Mouse (Mus musculus) hindbrain, embryonic 14.5 days (tissue): ENCODE measurements around the gene Mpp3. TPM values are rescaled to one million over a fixed set of nuclear protein-coding genes. Genes with fewer than 3 reads are reported as not detected.

ENCODE experiments used
- ATAC-seq: fragments of 200-750 bp; cut with Nextera tagmentation; 2 replicates; pipeline ENCODE4 v1.8.0; 2017; ENCODE audit warnings: moderate number of reproducible peaks, mild to moderate bottlenecking, moderate TSS enrichment, moderate library complexity; ENCODE audit not compliant: low FRiP score
- DNase-seq: peaks from one replicate; pipeline ENCODE4 v3.0.0-alpha.2; 2015; ENCODE audit warnings: low spot score
- H3K27ac ChIP-seq: fragments of 300-500 bp; sonication (generic); 2 replicates; pipeline ENCODE4 v1.5.1; 2014; ENCODE audit warnings: mild to moderate bottlenecking, moderate library complexity
- H3K27me3 ChIP-seq: fragments of 300-500 bp; sonication (generic); 2 replicates; pipeline ENCODE4 v1.6.1; 2014; ENCODE audit warnings: mild to moderate bottlenecking, low read length, mixed read lengths; ENCODE audit not compliant: control insufficient read depth, insufficient read depth
- H3K36me3 ChIP-seq: fragments of 300-500 bp; sonication (generic); replicated peaks from 2 replicates; pipeline ENCODE4 v1.6.1; 2014; ENCODE audit not compliant: control insufficient read depth, insufficient read depth
- H3K4me1 ChIP-seq: fragments of 300-500 bp; sonication (generic); replicated peaks from 2 replicates; pipeline ENCODE4 v1.6.1; 2014; ENCODE audit warnings: antibody characterized with exemption, low read length, mixed read lengths; ENCODE audit not compliant: control insufficient read depth, insufficient read depth
- H3K4me2 ChIP-seq: fragments of 300-500 bp; sonication (generic); replicated peaks from 2 replicates; pipeline ENCODE4 v1.6.1; 2014; ENCODE audit warnings: mild to moderate bottlenecking, moderate library complexity
- H3K4me3 ChIP-seq: fragments of 300-500 bp; sonication (generic); replicated peaks from 2 replicates; pipeline ENCODE4 v1.5.1; 2014; ENCODE audit warnings: mild to moderate bottlenecking, low read length
- H3K9ac ChIP-seq: fragments of 300-500 bp; sonication (generic); 2 replicates; pipeline ENCODE4 v1.6.1; 2014
- H3K9me3 ChIP-seq: fragments of 300-500 bp; sonication (generic); 2 replicates; pipeline ENCODE4 v1.6.1; 2016; ENCODE audit warnings: low read length; ENCODE audit not compliant: control insufficient read depth
- WGBS: fragments of 180-500 bp; shearing (Covaris S2); extraction: QIAGEN DNeasy Blood & Tissue Kit; methylation state at CpG from one replicate; pipeline ENCODE4 v1.1.7; 2014; 5-methylcytosine and 5-hydroxymethylcytosine counted together
- polyA plus RNA-seq: library from polyadenylated mRNA; unstranded; fragments of >200 nt; fragmentation: Nextera tagmentation; extraction: Ambion mirVana; gene quantifications from 2 replicates; pipeline ENCODE4 v1.2.1, GENCODE M21; 2014

The Mpp3 gene
- polyA plus RNA-seq, 1 experiment from 2014 or later, result 53.5 TPM

DNA sequence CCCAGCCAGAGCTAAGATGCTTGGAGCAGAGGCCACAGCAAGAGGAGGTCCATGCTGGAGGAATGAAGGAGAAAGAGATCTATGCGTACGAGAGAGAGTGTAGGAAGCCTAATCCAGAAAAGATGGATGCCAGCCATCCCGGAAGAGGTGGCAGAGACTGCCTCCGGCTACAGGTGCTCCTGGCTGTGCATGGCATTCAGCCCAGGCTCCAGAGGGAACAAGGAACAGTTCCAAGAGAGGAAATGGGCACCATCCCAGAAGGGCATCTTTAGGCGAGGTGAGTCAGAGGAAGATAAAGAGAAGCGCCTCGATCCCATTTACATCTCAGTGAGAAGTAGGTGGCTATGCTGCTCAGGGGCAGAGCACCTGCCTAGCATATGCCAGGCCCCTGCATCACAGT is 2.9 kb upstream of the Mpp3 start:
- WGBS, result 72% methylated on average over 7 of the region's 7 CpGs
- Histone ChIP-seq H3K4me1 (peaks cover 15% of the 10 kb centered on the region), H3K4me3 (no peak overlapping the region), H3K9me3 (no peaks in the 10 kb centered on the region), H3K27me3 (no peaks in the 10 kb centered on the region), H3K27ac (no peak overlapping the region), H3K4me2 (no peak overlapping the region), H3K9ac (no peak overlapping the region), H3K36me3 (no peaks in the 10 kb centered on the region)
- DNase-seq, result no peak
- no peak for ATAC-seq

DNA sequence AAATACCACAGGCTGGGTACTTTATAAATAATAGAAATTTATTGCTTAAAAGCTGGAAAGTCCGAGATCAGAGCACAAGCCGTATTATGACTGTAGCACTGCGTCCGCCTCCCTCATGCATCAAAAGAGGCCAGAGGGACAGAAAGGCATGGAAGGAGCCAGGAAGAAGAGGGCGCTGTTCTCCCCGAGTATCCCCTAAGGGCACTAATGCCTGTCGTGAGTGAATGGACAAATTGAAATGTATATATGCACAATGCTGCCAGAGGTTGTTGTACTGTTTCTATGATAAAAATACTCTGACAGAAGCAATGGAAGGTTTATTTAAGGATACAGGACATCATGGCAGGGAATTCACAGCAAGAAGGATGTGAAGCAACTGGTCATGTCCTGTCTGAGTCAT is 1.7 kb upstream of the Mpp3 start:
- Histone ChIP-seq H3K27ac (no peak overlapping the region), H3K9ac (no peak overlapping the region), H3K4me2 (no peak overlapping the region), H3K9me3 (no peaks in the 10 kb centered on the region), H3K27me3 (no peaks in the 10 kb centered on the region), H3K36me3 (no peaks in the 10 kb centered on the region), H3K4me1 (peaks cover 27% of the 10 kb centered on the region), H3K4me3 (no peak overlapping the region)
- ATAC-seq (no peak), DNase-seq (no peak)
- WGBS, result 24% methylated on average over 7 of the region's 7 CpGs

DNA sequence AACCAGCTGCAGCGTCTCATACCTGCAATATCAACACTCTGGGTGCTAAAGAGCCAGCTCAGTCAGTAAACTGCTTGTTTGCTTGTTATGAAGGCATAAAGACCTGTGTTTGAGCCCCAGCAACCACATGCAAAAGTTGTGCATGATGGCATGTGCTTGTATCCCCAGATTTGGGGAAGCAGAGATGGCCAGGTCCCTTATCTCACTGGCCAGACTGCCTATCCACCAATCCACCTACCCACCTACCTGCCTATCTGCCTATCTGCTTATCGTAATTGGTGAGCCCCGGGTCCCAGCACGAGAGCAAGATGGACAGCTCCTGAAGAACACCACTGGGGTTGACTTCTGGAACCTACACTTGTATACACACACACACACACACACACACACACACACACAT is 1.0 kb upstream of the Mpp3 start:
- no peak overlapping the region for H3K9ac ChIP-seq
- H3K27me3 ChIP-seq, result no peaks in the 10 kb centered on the region
- ATAC-seq (no peak), DNase-seq (no peak)
- WGBS, result 85% methylated on average over 4 of the region's 4 CpGs
- H3K36me3 ChIP-seq, result no peaks in the 10 kb centered on the region
- peaks cover 32% of the 10 kb centered on the region for H3K4me1 ChIP-seq
- no peak overlapping the region for H3K27ac ChIP-seq
- H3K4me2 ChIP-seq, result no peak overlapping the region
- no peaks in the 10 kb centered on the region for H3K9me3 ChIP-seq
- no peak overlapping the region for H3K4me3 ChIP-seq

DNA sequence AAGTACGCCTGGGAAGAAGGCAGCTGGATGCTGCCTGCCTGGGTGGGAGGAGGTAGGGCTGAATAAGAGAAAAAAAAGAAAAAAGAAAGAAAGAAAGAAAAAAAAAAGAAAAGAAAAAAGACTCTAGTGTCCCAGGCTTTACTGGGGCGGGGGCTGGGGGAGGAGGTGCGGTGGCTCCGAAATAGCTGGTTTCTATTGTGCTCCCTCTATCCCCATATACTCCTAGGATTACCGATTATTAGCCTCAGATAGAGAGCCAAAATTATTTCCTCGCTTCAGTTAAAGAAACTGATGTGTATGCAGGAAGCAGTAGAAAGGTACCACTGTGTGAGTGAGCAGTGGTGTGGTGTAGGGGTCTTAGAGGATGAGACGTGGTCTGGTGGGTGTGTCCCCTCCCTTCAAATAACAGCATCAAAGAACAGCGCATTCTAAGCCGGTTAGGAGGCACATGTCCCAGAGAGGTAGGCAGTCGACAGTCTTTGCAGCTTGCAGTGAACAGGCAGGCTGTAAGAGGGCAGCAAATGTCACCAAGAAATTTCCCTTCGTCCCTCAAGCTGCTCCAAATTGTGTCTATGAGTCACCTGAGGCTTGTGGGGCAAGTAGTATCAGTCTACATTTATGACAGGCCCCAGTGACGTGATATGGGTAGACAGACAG is 772 bp downstream of the Mpp3 start:
- Histone ChIP-seq H3K36me3 (peaks cover 6% of the 10 kb centered on the region), H3K27me3 (no peaks in the 10 kb centered on the region), H3K4me3 (peak overlapping the region; percentile 79), H3K4me1 (peaks cover 32% of the 10 kb centered on the region), H3K4me2 (peak overlapping the region; percentile 75), H3K9me3 (no peaks in the 10 kb centered on the region), H3K9ac (peak overlapping the region; percentile 85), H3K27ac (peak overlapping the region; percentile 85)
- ATAC-seq (0 out of 2 replicates have a peak, but pooled peaks have one; percentile 7), DNase-seq (peak; percentile 42)
- 5% methylated on average over 12 of the region's 12 CpGs for WGBS

DNA sequence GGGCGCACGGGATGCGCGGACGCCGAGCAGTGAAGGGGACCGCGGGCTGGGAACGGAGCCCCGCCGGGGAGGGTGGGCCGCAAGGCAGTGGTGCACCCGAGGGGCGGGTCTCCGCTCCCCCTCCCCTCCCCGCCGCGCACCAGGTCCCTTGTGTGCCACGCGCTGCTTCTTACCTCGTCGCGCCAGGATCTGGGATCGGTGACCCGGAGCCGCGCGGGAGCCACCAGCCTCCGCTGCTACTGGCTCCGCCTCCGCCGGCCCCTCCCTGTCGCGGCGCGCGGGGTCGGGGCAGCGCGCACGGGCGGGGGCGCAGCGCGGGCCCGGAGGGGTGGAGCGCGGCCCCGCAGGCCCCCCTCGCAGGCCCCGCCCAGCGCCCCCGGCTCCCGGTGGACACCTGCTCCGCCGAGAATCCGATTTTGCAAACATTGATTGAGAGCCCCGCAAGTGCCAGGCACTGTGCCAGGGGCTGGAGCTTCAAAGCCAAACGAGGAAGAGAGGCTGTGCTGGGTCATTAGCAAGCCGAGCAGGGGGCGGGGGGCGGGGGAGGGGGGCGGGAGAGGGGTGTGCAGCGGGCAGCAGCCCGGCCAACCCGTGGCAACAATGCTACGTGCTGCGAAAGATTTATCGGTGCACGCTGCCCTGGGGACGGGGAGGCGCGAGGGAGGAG is 1.4 kb downstream of the Mpp3 start:
- Histone ChIP-seq H3K4me2 (peak overlapping the region; percentile 75), H3K4me1 (peaks cover 32% of the 10 kb centered on the region), H3K36me3 (peaks cover 9% of the 10 kb centered on the region), H3K4me3 (peak overlapping the region; percentile 79), H3K9me3 (no peaks in the 10 kb centered on the region), H3K9ac (peak overlapping the region; percentile 85), H3K27ac (peak overlapping the region; percentile 85), H3K27me3 (no peaks in the 10 kb centered on the region)
- peak; percentile 92 for ATAC-seq
- peak; percentile 82 for DNase-seq
- 2% methylated on average over 45 of the region's 73 CpGs for WGBS

DNA sequence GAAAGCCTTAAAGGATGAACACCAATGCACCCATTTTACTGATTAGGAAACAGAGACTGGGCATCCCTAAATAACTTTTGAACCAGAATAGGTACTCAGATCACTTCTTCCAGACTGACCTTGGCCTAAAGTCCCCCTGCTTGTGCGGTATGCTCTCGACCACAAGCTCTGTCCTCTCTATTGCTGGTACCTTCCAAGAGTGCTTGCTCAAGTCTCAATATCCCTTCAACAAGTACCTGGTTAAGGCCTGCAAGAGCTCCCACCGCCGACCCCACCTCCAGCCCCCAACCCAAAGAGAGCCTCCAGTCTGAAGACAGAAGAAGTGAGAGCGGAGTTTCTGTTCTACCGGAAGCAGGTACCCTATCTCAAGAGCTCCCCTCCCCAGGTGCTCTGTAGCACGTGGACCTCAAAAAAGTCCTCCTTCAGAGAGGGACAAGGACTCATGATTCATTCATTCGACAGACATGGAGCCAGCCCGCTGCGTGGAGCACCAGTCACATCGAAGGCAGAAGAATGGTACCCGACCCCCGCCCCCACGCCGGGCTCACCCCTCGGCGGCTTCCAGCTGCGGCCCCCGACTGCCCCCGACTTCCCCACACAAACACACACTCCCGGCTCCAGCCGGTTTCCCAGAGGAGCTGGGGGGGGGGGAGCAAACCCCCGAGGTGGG is 2.1 kb downstream of the Mpp3 start:
- ATAC-seq, result no peak; the same call in 1 of the 2 replicates
- H3K9me3 ChIP-seq, result no peaks in the 10 kb centered on the region
- peak overlapping the region; percentile 85 for H3K27ac ChIP-seq
- 3% methylated on average over 22 of the region's 23 CpGs for WGBS
- peak overlapping the region; percentile 79 for H3K4me3 ChIP-seq
- peaks cover 32% of the 10 kb centered on the region for H3K4me1 ChIP-seq
- peak overlapping the region; percentile 85 for H3K9ac ChIP-seq
- H3K4me2 ChIP-seq, result peak overlapping the region; percentile 75
- no peaks in the 10 kb centered on the region for H3K27me3 ChIP-seq
- DNase-seq, result no peak
- peaks cover 14% of the 10 kb centered on the region for H3K36me3 ChIP-seq

DNA sequence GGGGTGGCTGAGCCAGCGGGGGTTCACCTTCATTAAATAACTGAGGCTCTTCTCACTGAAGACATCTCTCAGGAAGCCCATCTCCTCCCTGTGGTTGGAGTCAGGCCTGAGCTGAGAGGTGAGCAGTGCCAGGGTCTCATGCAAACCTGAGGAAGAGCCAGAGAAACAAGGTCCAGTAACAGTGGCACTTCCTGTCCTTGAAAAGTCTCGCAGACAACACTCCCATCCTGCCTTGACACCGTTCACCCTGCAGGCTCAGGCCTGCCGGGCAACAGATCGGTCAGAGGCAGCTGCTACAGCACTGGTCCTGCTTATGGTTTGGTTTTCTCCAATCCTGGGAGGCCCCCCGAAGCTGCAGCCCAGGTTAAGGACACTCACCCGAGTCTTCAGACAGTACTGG is 2.9 kb downstream of the Mpp3 start:
- Histone ChIP-seq H3K4me2 (peak overlapping the region; percentile 75), H3K4me3 (peak overlapping the region; percentile 79; the same call in 1 of the 2 replicates), H3K9me3 (no peaks in the 10 kb centered on the region), H3K36me3 (peaks cover 14% of the 10 kb centered on the region), H3K27me3 (no peaks in the 10 kb centered on the region), H3K27ac (no peak overlapping the region), H3K9ac (peak overlapping the region; percentile 17; the same call in 1 of the 2 replicates), H3K4me1 (peaks cover 32% of the 10 kb centered on the region)
- 34% methylated on average over 7 of the region's 7 CpGs for WGBS
- ATAC-seq (no peak), DNase-seq (no peak)

DNA sequence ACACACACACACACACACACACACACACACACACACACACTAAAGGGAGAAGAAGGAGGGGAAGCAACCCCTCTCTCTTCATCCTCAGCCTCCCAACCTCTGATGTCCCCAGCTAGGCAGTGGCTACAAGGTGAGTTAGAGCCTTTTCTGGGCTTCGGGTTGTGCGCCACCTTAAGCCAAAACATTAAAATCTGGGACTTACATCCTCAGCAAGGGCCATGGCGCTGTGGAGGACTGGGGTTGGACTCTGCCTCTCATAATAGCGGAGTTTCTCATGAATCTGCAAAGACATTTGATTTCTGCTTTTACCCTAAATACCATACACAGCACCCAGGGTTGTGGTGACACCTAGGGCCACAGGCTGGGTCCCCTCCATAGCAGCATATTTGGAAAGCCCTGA is 3.4 kb downstream of the Mpp3 start:
- DNase-seq, result no peak
- WGBS, result 86% methylated on average over 4 of the region's 4 CpGs
- Histone ChIP-seq H3K27me3 (no peaks in the 10 kb centered on the region), H3K9me3 (no peaks in the 10 kb centered on the region), H3K4me2 (peak overlapping the region; percentile 75), H3K9ac (peak overlapping the region; percentile 17; the same call in 1 of the 2 replicates), H3K4me1 (peaks cover 32% of the 10 kb centered on the region), H3K27ac (no peak overlapping the region), H3K36me3 (peaks cover 14% of the 10 kb centered on the region), H3K4me3 (no peak overlapping the region)
- ATAC-seq, result no peak

DNA sequence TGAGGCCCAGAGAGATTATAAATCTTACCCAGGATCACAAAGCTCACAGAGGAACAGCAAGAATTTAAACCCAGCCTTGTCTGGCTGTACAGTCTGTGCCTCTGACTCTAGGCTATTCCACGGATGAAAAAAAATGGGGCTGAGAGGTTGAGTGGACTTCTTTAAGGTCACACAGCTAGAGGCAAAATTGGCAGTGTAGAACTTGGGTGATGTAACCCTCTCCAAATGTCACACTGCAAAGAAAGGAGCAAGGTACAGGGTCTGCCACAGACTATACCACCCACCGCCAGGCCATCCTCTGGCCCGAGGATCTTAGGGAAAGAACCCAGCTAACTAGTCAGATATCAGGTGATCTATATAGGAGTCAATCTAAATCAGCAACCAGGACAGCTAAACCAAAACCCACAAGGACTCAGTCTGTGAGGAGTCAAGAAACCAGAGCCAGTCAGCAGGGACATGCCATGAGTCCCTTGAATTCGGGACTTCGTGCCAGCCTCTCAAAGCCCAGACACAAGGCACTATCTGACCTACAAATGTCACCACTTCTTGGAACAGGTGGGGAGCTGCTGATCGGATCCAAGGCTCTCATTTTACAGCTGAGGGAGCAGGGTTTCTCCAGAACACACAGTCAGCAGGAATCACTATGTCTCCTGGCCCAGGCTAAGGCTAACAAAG is 4.0 kb downstream of the Mpp3 start:
- Histone ChIP-seq H3K4me1 (peaks cover 32% of the 10 kb centered on the region), H3K27me3 (no peaks in the 10 kb centered on the region), H3K4me2 (peak overlapping the region; percentile 75; the same call in 1 of the 2 replicates), H3K36me3 (peaks cover 14% of the 10 kb centered on the region), H3K9me3 (no peaks in the 10 kb centered on the region), H3K4me3 (no peak overlapping the region), H3K27ac (no peak overlapping the region), H3K9ac (no peak overlapping the region)
- no peak for DNase-seq
- 84% methylated on average over 6 of the region's 6 CpGs for WGBS
- no peak for ATAC-seq
